Mouse (Mus musculus): ENCODE measurements around the gene Tctex1d4. TPM values are rescaled to one million over a fixed set of nuclear protein-coding genes. Genes with fewer than 3 reads are reported as not detected.

The Tctex1d4 gene
- total RNA-seq, 2 experiments from 2014 or later = not detected

DNA sequence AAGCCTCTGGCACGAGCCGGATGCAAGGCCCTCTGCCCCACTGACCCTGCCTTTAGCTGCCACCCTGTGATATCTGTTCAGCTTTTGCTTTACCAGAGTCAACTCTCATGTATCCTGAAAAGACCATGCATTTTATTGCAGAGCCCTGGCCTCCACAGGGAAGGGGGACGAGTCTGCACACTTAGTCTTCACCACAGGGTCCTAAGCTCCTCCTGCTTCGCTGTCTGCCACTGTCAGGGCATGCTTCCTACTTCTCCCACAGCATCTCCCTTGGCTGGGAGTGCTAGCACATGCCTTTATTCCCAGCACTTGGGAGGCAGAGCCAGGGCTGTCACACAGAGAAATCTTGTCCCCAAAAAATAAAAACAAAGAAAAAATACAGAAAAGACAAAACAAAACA is 34.6 kb downstream of the Tctex1d4 start:
- intact Hi-C loops (cut with DNase I) = no loop called here

DNA sequence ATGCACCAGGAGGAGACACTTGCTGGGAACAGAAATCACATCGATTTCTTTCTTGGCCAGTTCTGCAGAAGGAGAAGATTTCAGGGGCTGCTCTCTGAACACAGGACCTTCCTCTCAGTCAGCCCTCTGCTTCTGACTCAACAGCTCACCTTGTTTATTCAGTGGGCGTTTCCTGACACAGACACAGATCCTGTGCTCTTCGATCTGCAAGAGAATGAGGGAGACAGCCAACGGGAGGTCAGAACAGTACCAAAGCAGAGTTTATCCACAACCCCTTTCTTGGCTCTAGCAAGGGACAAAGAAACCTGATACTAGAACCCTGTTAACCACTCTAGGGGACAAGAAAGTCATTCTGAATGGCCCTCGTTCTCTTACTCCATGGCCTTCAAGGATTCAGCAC is 43.3 kb downstream of the Tctex1d4 start:
- intact Hi-C loops (cut with DNase I) = no loop called here

More for the DNA sequence above, 34.6 kb downstream of the Tctex1d4 start:
- no peak for DNase-seq (ENCODE audit: low spot score)

More for the DNA sequence above, 43.3 kb downstream of the Tctex1d4 start:
- DNase-seq (ENCODE audit: low spot score) = no peak

Small RNA genes lying within 50 kb of the gene (microRNA-seq; reads per million reads assigned to microRNA genes)
- not detected for gene Gm22398

Other genes starting within 250 kb of the Tctex1d4 start
- 1 to 10 TPM in 1 of 2 experiments, under 1 TPM in 1; 0.94 to 1.2 TPM for gene Zswim5, start 249.4 kb upstream of the Tctex1d4 start, total RNA-seq (2021)
- 10 to 100 TPM; 85.0 to 91.1 TPM for gene Urod, start 132.4 kb upstream of the Tctex1d4 start, total RNA-seq (2021)
- 10 to 100 TPM; 14.8 to 15.3 TPM for gene Hectd3, start 131.5 kb upstream of the Tctex1d4 start, total RNA-seq (2021)
- 10 to 100 TPM; 13.5 to 13.8 TPM for gene Eif2b3, start 107.4 kb upstream of the Tctex1d4 start, total RNA-seq (2021)
- gene Ptch2, start 30.7 kb upstream of the Tctex1d4 start, total RNA-seq (2021) = 1 to 10 TPM; 1.1 to 1.5 TPM
- gene Btbd19, start 1.1 kb upstream of the Tctex1d4 start, total RNA-seq (2021) = 1 to 10 TPM; 2.0 to 3.3 TPM
- gene Plk3, start 7.2 kb downstream of the Tctex1d4 start, total RNA-seq (2021) = 1 to 10 TPM; 1.5 to 2.1 TPM
- 100 to 1,000 TPM; 571 to 648 TPM for gene Rps8, start 29.4 kb downstream of the Tctex1d4 start, total RNA-seq (2021)
- gene Kif2c, start 55.8 kb downstream of the Tctex1d4 start, total RNA-seq (2021) = under 1 TPM; 0.31 to 0.34 TPM
- gene Tmem53, start 125.2 kb downstream of the Tctex1d4 start, total RNA-seq (2021) = 10 to 100 TPM; 23.8 to 30.3 TPM
- not detected for gene Armh1, start 125.3 kb downstream of the Tctex1d4 start, total RNA-seq (2021)

All from heart, postnatal 25 days (tissue).